Mouse (Mus musculus): Measurements from ENCODE around the gene Lypd6.

GRCm38 (mm10) chr2:50065902-50066245 lies 355 bp upstream of the Lypd6 start:
- TF ChIP-seq GATA1 (IDR thresholded peaks at IDR 0.05; ENCODE audit: borderline replicate concordance, low read length) = no peak
- TF ChIP-seq FLI1 (IDR thresholded peaks at IDR 0.05; ENCODE audit: low read length) = no peak

Data from megakaryocyte, embryonic 14.5 days (primary cell).